Mouse (Mus musculus): ENCODE measurements around the gene Tsc2. TPM values are rescaled to one million over a fixed set of nuclear protein-coding genes. Genes with fewer than 3 reads are reported as not detected.

Tsc2 gene
- polyA plus RNA-seq, 1 experiment: 51.1 TPM

- no peaks in the 10 kb centered on the region for H3K27me3 ChIP-seq (ENCODE audit: control insufficient read depth, insufficient read depth, low read length, poor library complexity, severe bottlenecking)
Measured at GRCm38 (mm10) chr17:24650070-24650616, 17.7 kb upstream of the Tsc2 start, which contains the start of gene Slc9a3r2. Gene Slc9a3r2 (minus strand): TSS chr17:24650327.

DNA sequence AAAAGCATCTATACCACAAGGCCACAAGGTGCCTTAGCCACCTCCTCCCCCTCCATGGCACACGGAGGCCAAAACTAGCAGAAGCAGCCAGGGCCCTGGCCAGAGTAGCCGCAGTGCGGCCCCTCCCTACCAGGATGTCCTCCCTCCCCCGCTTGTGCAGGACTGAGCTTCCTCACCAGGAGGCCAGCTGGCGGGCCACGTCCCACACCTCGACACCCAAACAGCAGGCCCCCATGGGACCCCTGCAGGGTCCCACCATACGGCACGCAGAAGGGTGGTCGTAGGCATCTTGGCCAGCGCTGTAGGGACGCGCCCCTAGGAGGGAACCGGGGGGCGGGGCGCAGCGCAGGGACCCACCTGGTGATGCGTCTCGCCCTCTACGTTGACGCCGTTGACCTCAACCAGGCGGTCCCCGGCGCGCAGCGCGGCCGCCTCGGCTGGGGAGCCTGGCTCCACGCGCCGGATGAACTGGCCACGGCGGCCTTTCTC is 17.2 kb upstream of the Tsc2 start:
- Histone ChIP-seq H3K36me3 (ENCODE audit: control insufficient read depth, insufficient read depth, low read length, poor library complexity, severe bottlenecking) (no peaks in the 10 kb centered on the region), H3K27me3 (ENCODE audit: control insufficient read depth, insufficient read depth, low read length, poor library complexity, severe bottlenecking) (no peaks in the 10 kb centered on the region)
- TF ChIP-seq EP300 (IDR thresholded peaks at IDR 0.05; ENCODE audit: insufficient read depth, low read depth, low read length): no peak
- no peak for TF ChIP-seq CTCF (IDR thresholded peaks at IDR 0.05; ENCODE audit: low read depth, low read length)
- TF ChIP-seq POLR2A (IDR thresholded peaks at IDR 0.05; ENCODE audit: insufficient read depth, low read length): no peak

More at GRCm38 (mm10) chr17:24650070-24650616, 17.7 kb upstream of the Tsc2 start, which contains the start of gene Slc9a3r2:
- Histone ChIP-seq H3K4me1 (ENCODE audit: control insufficient read depth, insufficient read depth, low read length) (peaks cover 7% of the 10 kb centered on the region), H3K4me3 (ENCODE audit: low read depth, low read length) (peak within 1 kb of the TSS; percentile 68), H3K9me3 (replicated peaks; ENCODE audit: control insufficient read depth, insufficient read depth, low read length, poor library complexity, severe bottlenecking) (no peaks in the 10 kb centered on the region), H3K9ac (ENCODE audit: low read depth, poor library complexity, severe bottlenecking) (peak within 1 kb of the TSS; percentile 83), H3K27ac (ENCODE audit: insufficient read depth, low read length) (no peak within 1 kb of the TSS), H3K36me3 (ENCODE audit: control insufficient read depth, insufficient read depth, low read length, poor library complexity, severe bottlenecking) (no peaks in the 10 kb centered on the region)
- TF ChIP-seq CTCF (IDR thresholded peaks at IDR 0.05; ENCODE audit: low read depth, low read length) (no peak), EP300 (IDR thresholded peaks at IDR 0.05; ENCODE audit: insufficient read depth, low read depth, low read length) (no peak), POLR2A (IDR thresholded peaks at IDR 0.05; ENCODE audit: insufficient read depth, low read length) (no peak)

GRCm38 (mm10) chr17:24648731-24649377 is 16.4 kb upstream of the Tsc2 start:
- Histone ChIP-seq H3K9me3 (replicated peaks; ENCODE audit: control insufficient read depth, insufficient read depth, low read length, poor library complexity, severe bottlenecking) (no peaks in the 10 kb centered on the region), H3K9ac (ENCODE audit: low read depth, poor library complexity, severe bottlenecking) (no peak overlapping the region), H3K27ac (ENCODE audit: insufficient read depth, low read length) (no peak overlapping the region), H3K27me3 (ENCODE audit: control insufficient read depth, insufficient read depth, low read length, poor library complexity, severe bottlenecking) (no peaks in the 10 kb centered on the region), H3K4me1 (ENCODE audit: control insufficient read depth, insufficient read depth, low read length) (peaks cover 10% of the 10 kb centered on the region), H3K4me3 (ENCODE audit: low read depth, low read length) (no peak overlapping the region; the same call in 1 of the 2 replicates), H3K36me3 (ENCODE audit: control insufficient read depth, insufficient read depth, low read length, poor library complexity, severe bottlenecking) (no peaks in the 10 kb centered on the region)
- no peak for TF ChIP-seq EP300 (IDR thresholded peaks at IDR 0.05; ENCODE audit: insufficient read depth, low read depth, low read length)
- no peak for TF ChIP-seq POLR2A (IDR thresholded peaks at IDR 0.05; ENCODE audit: insufficient read depth, low read length)
- TF ChIP-seq CTCF (IDR thresholded peaks at IDR 0.05; ENCODE audit: low read depth, low read length): no peak

More for the DNA sequence above, 17.2 kb upstream of the Tsc2 start:
- peak overlapping the region; percentile 83 for H3K9ac ChIP-seq (ENCODE audit: low read depth, poor library complexity, severe bottlenecking)
- no peak overlapping the region for H3K27ac ChIP-seq (ENCODE audit: insufficient read depth, low read length)
- H3K4me1 ChIP-seq (ENCODE audit: control insufficient read depth, insufficient read depth, low read length): peaks cover 8% of the 10 kb centered on the region
- peak overlapping the region; percentile 68 for H3K4me3 ChIP-seq (ENCODE audit: low read depth, low read length)
- no peaks in the 10 kb centered on the region for H3K9me3 ChIP-seq (replicated peaks; ENCODE audit: control insufficient read depth, insufficient read depth, low read length, poor library complexity, severe bottlenecking)

DNA sequence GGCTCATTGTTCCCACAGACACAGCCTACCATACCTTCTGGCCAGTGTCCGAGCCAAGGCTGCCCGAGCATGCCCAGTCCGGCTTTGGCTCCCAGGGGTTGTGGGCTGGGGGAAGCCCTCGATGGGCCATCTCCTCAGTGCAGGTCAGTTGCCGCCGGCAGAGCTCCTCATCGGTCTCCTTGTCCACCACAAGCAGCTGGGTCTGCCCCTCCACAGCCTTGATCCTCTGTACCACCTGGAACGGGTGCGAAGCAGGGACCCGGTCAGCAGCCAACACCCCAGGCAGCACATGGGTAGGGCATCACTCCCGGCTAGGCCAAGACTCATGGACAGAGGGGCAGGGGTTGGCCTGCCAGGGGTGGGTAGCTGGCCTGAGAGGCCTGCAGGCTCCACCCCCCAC is 15.1 kb upstream of the Tsc2 start:
- Histone ChIP-seq H3K27ac (ENCODE audit: insufficient read depth, low read length) (no peak overlapping the region), H3K4me1 (ENCODE audit: control insufficient read depth, insufficient read depth, low read length) (peaks cover 10% of the 10 kb centered on the region), H3K9ac (ENCODE audit: low read depth, poor library complexity, severe bottlenecking) (no peak overlapping the region), H3K4me3 (ENCODE audit: low read depth, low read length) (no peak overlapping the region), H3K27me3 (ENCODE audit: control insufficient read depth, insufficient read depth, low read length, poor library complexity, severe bottlenecking) (no peaks in the 10 kb centered on the region), H3K9me3 (replicated peaks; ENCODE audit: control insufficient read depth, insufficient read depth, low read length, poor library complexity, severe bottlenecking) (no peaks in the 10 kb centered on the region), H3K36me3 (ENCODE audit: control insufficient read depth, insufficient read depth, low read length, poor library complexity, severe bottlenecking) (no peaks in the 10 kb centered on the region)
- TF ChIP-seq CTCF (IDR thresholded peaks at IDR 0.05; ENCODE audit: low read depth, low read length) (no peak), EP300 (IDR thresholded peaks at IDR 0.05; ENCODE audit: insufficient read depth, low read depth, low read length) (no peak), POLR2A (IDR thresholded peaks at IDR 0.05; ENCODE audit: insufficient read depth, low read length) (no peak)

- H3K9me3 ChIP-seq (replicated peaks; ENCODE audit: control insufficient read depth, insufficient read depth, low read length, poor library complexity, severe bottlenecking): no peaks in the 10 kb centered on the region
- H3K27ac ChIP-seq (ENCODE audit: insufficient read depth, low read length): peak overlapping the region; percentile 12; the same call in 1 of the 2 replicates
- no peak overlapping the region for H3K4me3 ChIP-seq (ENCODE audit: low read depth, low read length)
- peaks cover 10% of the 10 kb centered on the region for H3K4me1 ChIP-seq (ENCODE audit: control insufficient read depth, insufficient read depth, low read length)
- no peak overlapping the region for H3K9ac ChIP-seq (ENCODE audit: low read depth, poor library complexity, severe bottlenecking)
- no peak for TF ChIP-seq POLR2A (IDR thresholded peaks at IDR 0.05; ENCODE audit: insufficient read depth, low read length)
- no peak for TF ChIP-seq EP300 (IDR thresholded peaks at IDR 0.05; ENCODE audit: insufficient read depth, low read depth, low read length)
- no peak for TF ChIP-seq CTCF (IDR thresholded peaks at IDR 0.05; ENCODE audit: low read depth, low read length)
- no peaks in the 10 kb centered on the region for H3K36me3 ChIP-seq (ENCODE audit: control insufficient read depth, insufficient read depth, low read length, poor library complexity, severe bottlenecking)
- H3K27me3 ChIP-seq (ENCODE audit: control insufficient read depth, insufficient read depth, low read length, poor library complexity, severe bottlenecking): no peaks in the 10 kb centered on the region
Measured at GRCm38 (mm10) chr17:24646381-24646780, 14.0 kb upstream of the Tsc2 start.

DNA sequence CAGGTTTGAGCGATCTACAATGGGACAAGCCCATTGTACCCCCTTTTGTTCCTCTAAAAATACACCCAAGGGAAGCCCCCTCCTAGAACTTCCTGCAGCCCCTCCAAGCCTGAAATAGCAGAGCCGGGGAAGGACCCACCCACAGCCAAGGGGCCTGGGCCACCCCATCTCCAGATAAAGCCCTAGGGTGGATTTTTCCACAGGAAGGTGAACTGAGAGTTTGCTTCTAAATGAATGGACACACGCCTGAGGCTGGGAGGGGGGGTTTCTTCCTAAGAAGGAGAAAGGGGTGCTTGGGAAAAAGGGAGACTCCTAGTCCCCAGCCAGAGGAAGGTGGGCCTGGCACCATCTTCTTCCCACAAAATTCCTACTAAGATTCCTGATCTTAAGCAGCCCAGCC is 13.5 kb upstream of the Tsc2 start:
- no peaks in the 10 kb centered on the region for H3K9me3 ChIP-seq (replicated peaks; ENCODE audit: control insufficient read depth, insufficient read depth, low read length, poor library complexity, severe bottlenecking)
- no peaks in the 10 kb centered on the region for H3K27me3 ChIP-seq (ENCODE audit: control insufficient read depth, insufficient read depth, low read length, poor library complexity, severe bottlenecking)
- no peak overlapping the region for H3K4me3 ChIP-seq (ENCODE audit: low read depth, low read length)
- peak overlapping the region; percentile 12; the same call in 1 of the 2 replicates for H3K27ac ChIP-seq (ENCODE audit: insufficient read depth, low read length)
- no peak for TF ChIP-seq POLR2A (IDR thresholded peaks at IDR 0.05; ENCODE audit: insufficient read depth, low read length)
- no peak overlapping the region for H3K9ac ChIP-seq (ENCODE audit: low read depth, poor library complexity, severe bottlenecking)
- H3K36me3 ChIP-seq (ENCODE audit: control insufficient read depth, insufficient read depth, low read length, poor library complexity, severe bottlenecking): no peaks in the 10 kb centered on the region
- H3K4me1 ChIP-seq (ENCODE audit: control insufficient read depth, insufficient read depth, low read length): peaks cover 10% of the 10 kb centered on the region

All from ES-Bruce4 (cell line).